Mouse (Mus musculus): ENCODE measurements at regions not wholly inside any gene's neighbourhood (a gene's known extent, or its start where the extent isn't known, plus 50 kb on each side); places are given as distances from the start of the nearest gene placed in this dataset.

DNA sequence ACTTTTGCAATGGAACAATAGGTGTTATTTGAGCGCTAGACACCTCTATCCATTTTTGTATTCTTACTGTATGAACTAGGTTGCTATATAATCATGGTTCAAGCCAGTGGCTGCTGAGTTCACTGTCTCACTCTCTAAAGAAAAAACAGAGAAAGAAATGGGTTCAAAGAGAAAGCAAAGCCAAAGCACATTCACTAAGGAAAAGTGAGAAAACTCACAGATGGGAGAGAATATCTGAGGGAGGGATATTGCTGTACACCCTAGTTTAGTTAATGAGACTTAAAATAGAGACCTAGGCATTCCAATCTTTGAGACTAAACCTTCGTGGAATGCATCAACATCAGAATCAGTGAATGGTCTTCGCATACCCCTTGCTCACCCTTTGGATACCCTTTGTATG, 371.0 kb downstream of the Fam198b start:
- no peak for DNase-seq (ENCODE audit: low read depth, low spot score)

DNA sequence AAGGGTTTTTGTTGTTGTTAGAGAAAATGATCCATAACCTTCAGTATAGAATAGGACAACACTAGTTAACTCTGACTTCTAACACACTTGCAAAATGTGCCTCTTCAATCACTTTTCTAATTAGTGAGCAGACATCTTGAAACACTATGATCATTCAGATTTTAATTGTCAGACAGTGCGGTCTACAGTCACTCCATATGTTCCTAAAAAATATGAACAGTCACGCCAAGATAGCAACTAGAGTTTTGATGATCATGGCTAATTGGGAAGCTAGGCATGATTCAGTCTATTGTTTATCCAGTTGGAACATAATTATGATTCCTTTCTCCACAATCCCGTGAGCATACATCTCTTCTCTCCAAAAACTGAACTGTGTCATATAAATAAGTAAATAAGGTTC, 372.1 kb downstream of the Fam198b start:
- DNase-seq (ENCODE audit: low read depth, low spot score) = no peak

DNA sequence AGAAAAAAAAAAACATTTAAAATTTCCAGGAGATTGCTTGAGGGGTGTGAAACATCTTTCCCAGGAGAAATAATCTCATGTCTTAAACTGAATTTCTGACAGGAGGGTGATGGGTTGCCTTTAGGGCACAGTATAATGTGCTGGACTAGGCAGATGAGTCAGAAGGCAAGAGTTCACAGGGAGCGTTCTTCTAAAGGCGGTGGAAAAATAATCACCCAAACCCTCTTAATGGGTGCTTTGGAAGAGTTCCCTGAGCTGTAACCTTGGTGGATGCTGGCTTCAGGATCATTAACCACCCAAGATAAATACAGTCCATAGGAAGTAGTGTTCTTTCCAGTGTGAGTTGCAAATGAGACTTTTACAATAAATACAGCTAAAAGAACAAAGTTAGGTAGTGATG, 378.8 kb downstream of the Fam198b start:
- DNase-seq (ENCODE audit: low read depth, low spot score) = peak; percentile 56

DNA sequence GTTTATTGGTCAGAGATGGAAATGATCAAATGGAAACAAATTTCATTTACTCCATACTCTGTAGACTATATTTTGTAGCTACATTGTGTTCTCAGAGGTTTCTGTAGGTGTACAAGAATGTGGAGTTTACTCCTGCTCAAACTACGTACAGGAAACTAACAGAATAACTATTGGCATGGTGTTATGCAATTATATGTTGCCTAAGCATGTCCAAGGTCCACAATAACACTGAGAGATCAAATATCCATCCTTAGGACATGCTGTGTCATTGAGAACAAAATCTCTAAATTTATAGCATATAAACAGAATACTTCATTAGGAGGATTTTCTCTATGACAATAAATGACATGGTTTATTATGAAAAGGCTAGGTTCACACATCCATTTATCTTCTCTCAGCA, 400.3 kb downstream of the Fam198b start:
- no peak for DNase-seq (ENCODE audit: low read depth, low spot score)

DNA sequence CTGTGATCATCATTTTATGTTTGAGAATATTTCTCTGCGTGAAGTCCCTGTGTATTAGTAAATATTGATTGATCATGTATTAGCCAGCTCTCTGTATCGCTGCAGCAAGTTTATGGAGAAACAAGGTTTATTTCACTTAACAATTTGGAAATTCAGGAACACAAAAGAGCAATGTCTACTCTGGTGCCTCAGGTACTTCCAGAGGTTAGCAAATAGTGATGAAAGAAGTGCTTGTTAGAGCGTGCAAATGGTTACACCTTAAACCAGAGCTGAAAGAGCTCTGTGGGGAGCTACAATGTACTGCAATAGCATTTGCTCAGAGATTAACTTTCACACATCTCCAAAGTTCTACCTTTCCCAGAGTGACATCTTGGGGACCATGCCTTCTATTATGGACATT, 400.9 kb downstream of the Fam198b start:
- DNase-seq (ENCODE audit: low read depth, low spot score) = no peak

DNA sequence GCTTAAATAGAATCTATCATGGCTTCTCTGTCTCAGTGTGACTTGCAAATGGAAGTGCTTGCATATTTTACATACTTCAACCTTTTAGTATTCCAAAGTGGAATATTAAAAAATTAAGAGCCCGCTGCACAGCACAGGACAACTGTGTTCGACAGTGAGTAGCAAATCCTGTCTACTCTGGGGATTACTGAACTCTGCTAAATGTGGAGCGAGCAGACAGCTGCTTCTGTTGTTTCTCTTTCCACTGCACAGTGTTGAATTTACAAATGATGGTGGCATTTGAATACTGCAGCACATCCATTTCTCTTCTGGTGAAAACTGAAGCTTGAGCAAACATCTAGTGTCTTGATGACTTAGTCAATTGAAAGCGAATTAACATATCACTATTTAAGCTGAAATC, 409.2 kb downstream of the Fam198b start:
- DNase-seq (ENCODE audit: low read depth, low spot score) = no peak

DNA sequence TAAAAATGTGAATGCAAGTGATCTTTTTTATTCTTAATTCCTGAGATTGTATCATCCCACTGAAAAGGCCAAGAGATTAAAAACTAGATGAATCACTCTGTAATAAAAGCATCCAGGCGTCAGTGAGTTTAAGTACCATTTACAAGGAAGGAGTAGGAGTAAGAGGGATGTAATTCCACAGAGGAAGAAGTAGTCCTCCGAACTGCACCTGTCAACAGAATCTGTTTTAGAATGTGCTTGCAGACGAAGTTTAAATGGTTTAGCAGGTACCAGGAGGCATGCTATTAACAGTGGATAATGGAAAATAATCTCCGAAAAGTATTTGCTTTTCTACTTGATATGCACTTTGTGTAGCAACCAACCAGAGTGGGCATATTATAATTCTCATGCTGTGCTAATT, 423.3 kb downstream of the Fam198b start:
- DNase-seq (ENCODE audit: low read depth, low spot score) = no peak

DNA sequence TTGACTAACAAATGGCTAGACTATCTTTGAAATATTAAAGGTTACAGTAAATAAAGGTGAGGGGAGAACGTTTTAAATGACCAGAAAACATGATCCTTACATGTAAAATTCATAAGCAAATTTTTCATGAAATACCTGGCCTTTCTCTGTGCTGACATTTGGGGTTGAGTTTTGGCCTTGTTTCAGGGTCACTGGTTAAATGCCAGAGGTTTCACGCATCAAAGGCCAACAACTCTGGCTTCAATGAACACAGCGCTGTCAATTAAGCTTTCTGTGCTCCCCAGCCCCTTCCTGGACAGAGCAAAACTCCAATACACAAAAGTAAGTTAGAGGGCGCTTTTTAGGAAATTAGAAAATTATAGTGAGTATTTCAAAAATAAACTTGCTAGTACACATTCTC, 425.6 kb downstream of the Fam198b start:
- DNase-seq (ENCODE audit: low read depth, low spot score) = no peak

DNA sequence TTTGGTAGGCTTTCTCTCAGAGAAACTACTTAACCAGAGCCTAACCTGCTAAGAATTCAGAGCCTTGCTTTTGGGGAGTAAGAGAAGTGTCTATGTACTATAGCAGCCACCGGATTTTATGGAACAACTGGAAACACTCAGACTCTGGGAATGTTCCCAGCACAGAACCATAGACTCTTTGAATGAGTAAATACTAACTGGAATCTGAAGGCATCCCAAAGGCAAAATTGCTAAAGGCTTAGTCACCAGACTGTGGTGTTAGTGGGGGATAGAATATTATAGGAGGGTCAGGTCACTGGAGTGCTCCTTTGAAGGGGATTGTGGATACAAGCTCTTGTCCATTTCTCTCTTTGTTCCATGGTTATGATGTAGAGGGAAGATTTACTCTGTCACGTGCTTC, 427.4 kb downstream of the Fam198b start:
- peak; percentile 90 for DNase-seq (ENCODE audit: low read depth, low spot score)

DNA sequence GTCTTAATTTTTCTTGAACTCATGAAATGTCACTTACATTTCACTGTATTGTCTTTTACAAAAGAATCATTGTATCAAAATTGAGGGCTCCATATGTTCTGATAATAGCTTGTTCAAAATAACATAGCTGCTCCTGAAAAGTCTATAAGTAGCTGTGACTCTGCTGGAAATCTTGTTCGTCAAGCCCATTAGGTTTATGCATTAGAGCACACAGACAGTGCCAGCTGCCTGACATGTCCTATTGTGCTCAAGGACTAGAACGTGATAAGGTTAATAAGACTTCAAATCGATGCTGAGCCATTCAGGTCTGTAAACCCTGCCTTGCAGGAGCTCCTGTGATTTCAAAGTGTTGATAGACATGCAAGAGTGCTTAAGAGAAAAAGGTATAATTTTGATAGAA, 438.0 kb downstream of the Fam198b start:
- DNase-seq (ENCODE audit: low read depth, low spot score) = no peak

DNA sequence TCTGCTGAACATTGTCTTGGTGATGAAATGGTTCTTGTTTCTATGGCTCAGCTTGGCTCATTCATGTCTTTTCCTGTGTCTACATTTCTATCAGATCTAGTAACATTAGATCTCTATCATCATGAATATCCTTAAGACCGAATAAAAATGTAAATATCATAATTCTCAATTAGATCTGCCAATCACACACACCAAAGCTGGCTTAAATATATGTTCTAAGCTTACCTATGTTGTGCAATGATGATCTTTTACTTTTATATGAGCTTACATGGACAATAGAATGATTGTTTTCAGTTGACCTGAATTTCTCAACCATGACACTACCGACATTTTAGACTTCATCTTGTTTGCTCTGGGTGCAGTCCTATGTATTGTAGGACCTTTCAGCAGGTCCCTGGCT, 440.4 kb downstream of the Fam198b start:
- DNase-seq (ENCODE audit: low read depth, low spot score) = no peak

DNA sequence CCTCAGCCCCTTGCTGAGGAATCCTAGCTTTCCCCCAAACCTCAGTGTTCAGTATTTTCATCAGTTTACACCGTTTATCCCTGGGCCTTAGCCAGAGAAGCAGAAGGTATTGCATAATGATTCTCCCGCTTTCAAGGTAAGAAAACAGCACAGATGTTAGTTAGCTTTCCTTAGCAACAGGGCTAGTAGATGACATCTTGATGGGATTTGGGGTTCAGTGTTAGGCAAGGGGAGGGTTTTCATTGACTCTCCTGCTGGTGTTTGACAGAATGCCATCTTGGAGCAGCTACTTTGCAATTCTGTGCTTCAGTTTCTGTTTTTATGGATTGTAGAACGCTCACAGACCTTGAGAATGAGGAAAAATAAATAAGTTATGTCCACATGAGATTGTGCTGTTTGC, 447.4 kb downstream of the Fam198b start:
- DNase-seq (ENCODE audit: low read depth, low spot score) = no peak

DNA sequence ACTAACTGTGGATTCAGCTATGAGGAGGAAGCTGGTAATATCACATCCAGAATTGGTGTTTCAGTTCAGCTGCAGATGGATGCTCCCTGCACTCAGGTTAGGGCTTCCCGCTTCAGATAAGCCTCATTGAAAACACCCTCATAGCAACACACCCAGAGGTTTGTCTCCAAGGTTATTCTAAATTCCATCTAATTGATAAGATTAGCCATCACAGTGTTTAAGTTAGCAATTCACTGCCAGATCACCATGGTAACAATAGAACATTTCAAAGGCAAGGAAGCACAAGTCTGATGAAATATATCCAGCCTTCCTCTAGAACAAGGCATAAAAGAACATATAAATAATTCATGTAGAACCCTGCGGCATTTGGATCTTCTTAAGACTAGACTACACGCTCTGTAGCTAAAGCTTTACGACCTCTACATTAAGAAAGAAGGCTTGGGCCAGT, 450.1 kb downstream of the Fam198b start:
- DNase-seq (ENCODE audit: low read depth, low spot score) = no peak

DNA sequence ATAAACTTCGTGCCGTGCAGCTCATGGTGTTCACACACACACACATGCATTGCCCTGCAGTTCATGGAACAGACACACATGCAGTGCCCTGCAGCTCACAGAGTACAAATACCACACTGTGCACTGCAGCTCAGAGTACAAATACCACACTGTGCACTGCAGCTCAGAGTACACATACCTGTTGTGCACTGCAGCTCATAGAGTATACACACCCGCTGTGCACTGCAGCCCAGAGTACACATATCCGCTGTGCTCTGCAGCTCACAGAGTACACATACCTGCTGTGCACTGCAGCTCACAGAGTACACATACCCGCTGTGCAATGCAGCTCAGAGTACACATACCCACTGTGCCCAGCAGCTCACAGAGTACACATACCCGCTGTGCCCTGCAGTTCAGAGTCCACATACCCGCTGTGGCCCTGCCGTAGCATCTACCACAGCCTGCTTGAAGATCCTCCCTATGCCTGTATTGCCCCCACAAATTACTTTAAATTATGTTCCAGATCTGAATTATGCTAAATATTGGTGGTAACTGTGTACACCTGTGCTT, 451.9 kb downstream of the Fam198b start:
- DNase-seq (ENCODE audit: low read depth, low spot score) = no peak

DNA sequence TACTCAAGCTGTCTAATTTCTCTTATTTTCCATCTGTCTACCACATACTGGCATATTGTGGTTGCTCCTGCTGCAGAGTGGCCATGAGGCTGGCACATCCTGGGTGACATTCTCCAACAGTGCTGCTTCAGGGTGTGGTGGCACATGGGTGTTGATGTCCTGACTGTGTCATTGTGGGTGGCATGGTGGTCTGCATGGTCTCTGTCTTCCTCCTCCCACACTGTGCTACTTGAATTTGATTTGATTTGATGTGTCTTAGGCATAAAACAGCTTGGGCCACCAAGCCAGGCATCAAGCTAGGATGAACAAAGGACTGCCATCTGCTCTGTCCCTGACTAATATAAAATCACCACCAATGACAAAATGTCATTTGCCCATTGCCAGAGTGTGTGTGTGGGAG, 434.7 kb downstream of the Gria2 start:
- no peak for DNase-seq (ENCODE audit: low read depth, low spot score)

DNA sequence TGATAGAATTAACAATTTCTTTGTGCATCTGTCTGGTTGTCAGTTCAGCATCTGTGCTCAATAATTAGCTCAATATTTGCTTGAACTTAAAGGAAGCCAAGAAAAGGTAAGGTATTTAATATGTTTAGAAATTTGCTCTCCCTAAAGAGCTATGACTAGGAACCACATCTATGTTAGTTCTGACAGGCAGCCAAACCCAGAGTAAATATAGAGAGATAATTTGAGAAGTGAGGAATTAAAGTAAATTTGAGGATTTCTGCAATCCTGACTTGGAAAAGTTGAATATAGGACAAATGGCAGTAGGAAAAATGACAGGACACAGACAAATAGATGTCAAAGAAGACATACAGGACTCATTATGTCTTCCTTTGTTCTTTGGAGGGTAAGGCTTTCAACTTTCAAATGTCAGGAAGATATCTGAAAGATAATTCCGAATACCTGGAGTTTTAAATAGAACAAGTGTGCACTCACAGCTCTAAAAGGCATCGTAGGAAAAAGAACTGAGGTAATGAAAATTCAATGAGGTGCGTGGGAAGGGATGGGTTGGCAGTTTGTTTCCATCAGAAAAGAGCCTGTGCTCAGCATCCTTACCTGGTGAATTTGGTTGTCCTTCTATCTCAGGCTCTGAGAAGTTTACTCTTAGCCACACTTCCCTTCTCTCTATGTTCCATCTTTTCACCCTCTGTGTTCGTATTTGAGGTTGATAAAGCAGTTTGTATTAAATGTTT, 433.3 kb downstream of the Gria2 start:
- DNase-seq (ENCODE audit: low read depth, low spot score) = no peak

DNA sequence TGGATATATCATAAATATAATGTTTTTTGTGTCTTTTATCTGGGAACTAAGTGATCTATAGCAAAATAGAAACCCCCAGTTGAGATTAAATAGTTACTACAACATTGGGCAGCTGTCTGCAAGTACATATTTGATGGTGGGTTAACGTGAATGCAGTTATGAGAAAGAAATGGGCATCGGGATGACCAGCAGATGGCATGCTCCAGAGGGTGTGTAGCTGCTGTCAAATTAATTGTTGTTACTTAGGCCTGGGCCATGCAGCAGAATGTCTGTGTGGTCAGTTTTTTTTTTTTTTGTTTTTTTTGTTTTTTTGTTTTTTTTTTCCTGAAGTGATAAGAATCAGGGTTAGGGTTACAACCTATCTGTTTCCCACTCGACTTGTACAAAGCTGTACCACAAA, 430.2 kb downstream of the Gria2 start:
- peak; percentile 14 for DNase-seq (ENCODE audit: low read depth, low spot score)

DNA sequence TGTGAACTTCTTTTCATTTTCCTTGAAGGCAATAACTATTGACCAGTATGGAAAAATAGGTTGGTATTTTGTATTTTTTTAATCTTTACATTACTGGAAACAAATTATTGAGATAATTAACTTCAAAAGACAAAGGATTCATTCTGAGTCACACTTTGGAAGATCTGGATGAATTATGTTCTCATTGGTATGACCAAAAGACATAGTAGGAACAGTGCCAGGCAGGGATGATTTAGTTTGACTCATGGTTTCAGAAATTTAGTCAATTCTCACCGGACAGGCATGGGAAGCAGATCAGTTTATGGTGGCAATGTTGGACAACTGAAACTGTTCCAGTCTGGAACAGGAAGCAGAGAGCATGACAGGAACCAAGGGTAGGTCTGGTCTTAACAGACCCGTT, 416.6 kb downstream of the Gria2 start:
- DNase-seq (ENCODE audit: low read depth, low spot score) = peak; percentile 68

DNA sequence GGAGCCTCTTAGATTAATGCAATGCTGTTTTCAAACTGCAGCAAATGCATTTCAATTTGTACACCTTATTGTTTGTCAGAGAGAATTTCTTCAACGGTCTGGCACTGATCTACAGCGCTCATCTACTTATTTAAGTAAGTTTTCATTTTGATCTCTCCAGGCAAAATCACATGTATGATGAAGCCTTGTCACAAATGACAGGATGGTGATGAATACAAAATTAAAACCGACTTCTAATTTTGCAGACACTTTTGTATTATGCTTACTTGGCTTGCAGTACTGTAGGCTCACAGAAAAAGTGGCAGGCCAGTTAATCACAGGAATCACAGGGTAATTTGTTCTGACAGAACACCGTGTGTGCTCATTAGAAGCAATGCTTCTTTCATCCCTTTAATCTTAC, 406.4 kb downstream of the Gria2 start:
- no peak for DNase-seq (ENCODE audit: low read depth, low spot score)

DNA sequence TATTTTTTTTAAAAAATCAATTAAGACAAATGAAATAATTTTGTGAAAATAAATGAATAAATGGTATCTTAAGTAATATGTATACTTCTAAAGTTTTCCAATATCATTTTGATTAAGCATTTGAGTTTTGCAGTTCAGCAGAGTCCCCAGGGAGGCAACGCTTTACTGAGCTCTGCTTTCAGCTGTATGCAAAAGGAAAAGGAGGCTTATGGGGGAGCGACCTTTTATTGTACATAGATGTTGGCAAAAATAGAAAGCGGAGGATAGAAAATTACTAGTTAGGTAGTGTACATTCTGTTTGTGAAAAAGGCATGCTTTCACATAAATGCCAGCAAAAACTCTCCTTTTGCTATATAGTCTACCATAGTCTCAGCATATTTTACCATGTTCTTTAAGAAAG, 382.2 kb downstream of the Gria2 start:
- no peak for DNase-seq (ENCODE audit: low read depth, low spot score)

DNA sequence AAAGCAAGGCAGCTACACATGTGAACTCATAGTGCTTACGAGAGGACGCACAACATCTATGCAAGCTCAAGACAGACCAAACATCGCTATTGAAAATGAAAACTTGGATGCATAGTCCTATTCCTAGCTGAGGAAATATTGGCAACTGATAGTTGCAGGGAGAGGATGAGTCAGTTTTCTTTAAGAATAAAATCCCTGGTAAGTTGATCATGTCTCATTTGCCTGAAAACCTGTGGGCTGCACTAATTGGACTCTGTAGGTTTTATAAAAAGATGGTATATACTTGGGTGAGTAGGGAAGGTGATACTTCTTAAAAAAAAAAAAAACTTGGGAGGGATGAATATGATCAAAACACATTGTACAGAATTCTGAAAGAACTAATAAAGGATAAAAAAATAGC, 381.2 kb downstream of the Gria2 start:
- DNase-seq (ENCODE audit: low read depth, low spot score) = no peak

DNA sequence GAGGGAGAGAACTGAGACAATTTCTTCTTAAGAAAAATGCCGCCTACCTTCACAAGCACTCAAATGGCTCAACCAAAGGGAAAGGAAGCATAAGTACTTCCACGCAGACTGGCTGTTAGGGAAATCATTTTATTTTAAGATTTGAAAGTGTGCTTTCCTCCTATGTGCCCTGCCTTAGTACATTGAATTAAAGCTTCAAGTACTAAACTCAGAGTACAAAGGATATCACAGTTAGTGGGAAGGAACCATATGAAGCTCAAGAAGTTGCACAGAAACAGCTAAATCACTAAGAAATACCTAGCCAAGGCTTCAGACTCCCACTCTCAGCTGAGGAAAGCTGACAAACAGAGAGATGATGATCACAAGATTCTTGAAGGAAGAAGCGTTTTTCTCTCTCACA, 380.5 kb downstream of the Gria2 start:
- DNase-seq (ENCODE audit: low read depth, low spot score) = no peak

DNA sequence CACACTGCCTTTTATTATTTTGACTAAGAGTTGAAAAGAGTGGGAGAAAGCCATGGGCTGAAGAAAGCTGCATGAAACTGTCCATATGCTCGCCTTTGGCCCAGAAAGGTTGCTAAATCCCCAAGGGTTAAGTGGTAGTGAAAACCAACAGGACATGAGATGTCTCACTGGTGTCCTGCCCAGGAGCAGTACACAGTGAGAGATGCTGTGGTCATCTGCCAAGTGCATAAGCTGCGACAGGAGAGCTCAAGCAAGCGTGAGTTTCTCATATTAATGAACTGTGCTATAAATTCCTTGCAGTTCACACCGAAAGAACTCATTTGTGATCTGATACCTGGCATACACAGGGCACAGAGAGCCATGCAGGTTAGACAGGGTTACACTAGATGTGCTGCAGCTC, 380.0 kb downstream of the Gria2 start:
- DNase-seq (ENCODE audit: low read depth, low spot score) = no peak

Data from 3T3-L1 (cell line).